Mouse (Mus musculus) cerebellum, postnatal 10 days (tissue): Measurements from ENCODE around the gene Slc8a1.

Experiments used
- DNase-seq, 2 experiments: peaks; one replicate each; pipeline ENCODE4 v3.0.0; 2021; ENCODE audit warnings: mixed read lengths in 2 of 2

Gene Slc8a1

DNA sequence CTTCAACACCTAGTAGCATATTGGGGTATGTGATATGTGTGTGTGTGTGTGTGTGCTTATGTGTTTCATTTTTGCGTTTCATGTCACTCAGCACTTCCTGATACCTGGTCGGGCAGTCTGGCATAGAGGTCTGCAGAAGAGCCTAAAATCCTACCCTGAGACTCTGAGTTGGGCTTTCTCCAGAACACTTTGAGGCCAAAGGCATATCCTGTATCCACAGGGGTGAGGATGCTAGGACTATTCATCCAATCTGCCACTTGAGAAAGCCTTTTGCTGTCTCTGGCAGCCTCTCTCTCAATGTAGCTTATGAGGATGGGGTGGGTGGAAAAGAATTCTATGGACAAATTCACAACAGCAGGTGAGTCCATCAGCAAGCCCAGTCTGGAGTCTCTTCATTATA is 234.1 kb downstream of the Slc8a1 start:
- DNase-seq, result peak; percentile 82 to 83

- DNase-seq, result peak; percentile 89 to 94
Measured at GRCm38 (mm10) chr17:81502732-81503131, 235.4 kb downstream of the Slc8a1 start.

GRCm38 (mm10) chr17:81500686-81501407 is 237.3 kb downstream of the Slc8a1 start:
- DNase-seq, result peak; percentile 27 to 45

- no peak for DNase-seq
Measured at GRCm38 (mm10) chr17:81497919-81498318, 240.3 kb downstream of the Slc8a1 start.

GRCm38 (mm10) chr17:81496616-81497015 is 241.6 kb downstream of the Slc8a1 start:
- DNase-seq, result peak in 1 of 2 experiments; percentile 73

- DNase-seq, result peak in 1 of 2 experiments; percentile 34
Measured at GRCm38 (mm10) chr17:81492216-81492865, 245.8 kb downstream of the Slc8a1 start.

DNA sequence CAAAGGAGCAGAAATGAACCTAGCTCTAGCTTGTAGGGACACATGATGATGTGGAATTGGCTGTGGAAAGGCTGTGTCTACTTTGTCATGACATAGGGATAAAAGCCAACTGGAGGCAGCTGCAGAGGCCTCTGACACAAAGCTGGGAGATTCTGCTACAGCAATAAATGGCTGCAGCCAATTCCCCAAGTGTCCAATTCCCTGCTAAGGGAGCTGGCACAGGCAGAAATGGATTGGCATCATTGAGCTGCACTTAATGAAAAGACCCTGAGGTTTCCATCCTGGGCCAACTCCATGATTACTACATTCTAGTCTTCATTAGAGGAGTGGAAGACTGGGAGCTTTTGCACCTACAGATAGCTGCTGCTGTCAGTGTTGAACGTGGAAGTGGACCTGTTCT is 251.8 kb downstream of the Slc8a1 start:
- peak; percentile 45 to 69 for DNase-seq

- DNase-seq, result peak; percentile 87
Measured at GRCm38 (mm10) chr17:81481843-81482490, 256.2 kb downstream of the Slc8a1 start.

GRCm38 (mm10) chr17:81480351-81481161 is 257.6 kb downstream of the Slc8a1 start:
- DNase-seq, result peak; percentile 65 to 77

GRCm38 (mm10) chr17:81479807-81480206 is 258.4 kb downstream of the Slc8a1 start:
- DNase-seq, result no peak

GRCm38 (mm10) chr17:81477420-81477819 is 260.8 kb downstream of the Slc8a1 start:
- peak in 1 of 2 experiments; percentile 31 for DNase-seq

GRCm38 (mm10) chr17:81473363-81473762 is 264.8 kb downstream of the Slc8a1 start:
- DNase-seq, result peak; percentile 50 to 51

DNA sequence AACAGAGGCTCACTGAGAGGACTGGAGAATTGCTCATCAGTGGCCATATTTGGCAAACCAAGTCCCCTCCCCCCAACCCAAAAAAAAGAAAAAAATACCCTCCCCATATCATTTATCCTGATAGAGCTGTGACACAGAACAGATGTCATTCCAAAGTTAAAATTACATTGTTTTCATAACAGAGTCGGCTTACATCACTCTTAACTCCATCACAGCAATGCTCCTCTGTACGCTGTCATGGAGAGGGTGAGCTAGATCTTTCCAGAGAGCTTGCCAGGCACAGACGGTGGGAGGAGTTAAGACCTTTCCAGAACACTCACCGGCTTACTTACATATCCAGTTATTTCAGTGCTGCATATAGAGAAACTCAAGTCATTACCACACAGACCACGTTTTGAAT is 269.2 kb downstream of the Slc8a1 start:
- DNase-seq, result peak; percentile 26 to 44

- no peak for DNase-seq
Measured at GRCm38 (mm10) chr17:81459379-81459778, 278.8 kb downstream of the Slc8a1 start.

DNA sequence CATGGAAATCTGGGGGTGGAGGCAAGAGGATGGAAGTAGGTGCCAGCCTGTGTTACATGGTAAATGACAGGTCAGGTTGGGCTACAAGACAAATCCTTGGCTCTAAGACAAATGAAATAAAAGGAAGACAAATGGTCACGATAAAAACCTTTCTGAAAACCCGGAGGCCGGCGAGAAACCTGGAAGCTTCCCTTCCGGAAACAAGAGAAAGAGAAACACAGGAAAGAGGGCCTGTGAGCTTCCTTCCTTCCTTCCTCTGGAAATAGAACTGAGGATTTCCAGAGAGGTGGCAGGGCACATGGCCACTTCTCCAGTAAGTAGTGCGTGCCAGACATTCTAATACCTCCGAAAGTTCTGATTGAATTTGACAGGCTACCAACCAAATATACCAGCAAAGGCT is 282.2 kb downstream of the Slc8a1 start:
- no peak for DNase-seq

- no peak for DNase-seq
Measured at GRCm38 (mm10) chr17:81455269-81455668, 282.9 kb downstream of the Slc8a1 start.

DNA sequence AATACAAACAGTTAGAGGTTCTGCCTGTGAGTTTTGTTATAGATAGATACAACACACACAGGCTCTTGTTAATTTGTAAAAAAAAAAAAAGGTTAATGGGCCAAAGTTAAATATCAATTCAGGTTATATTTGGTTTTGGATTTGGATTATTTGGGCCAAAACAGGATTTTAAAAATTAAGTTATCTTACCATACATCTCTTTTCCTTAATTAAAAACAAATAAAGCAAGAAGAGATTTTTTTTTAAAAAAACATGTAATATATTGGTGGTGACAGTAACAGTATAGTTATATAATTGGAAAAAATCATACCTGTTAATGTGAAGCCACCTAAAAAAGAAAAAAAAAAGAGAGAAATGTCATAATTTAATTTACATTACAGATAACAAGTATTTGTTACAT is 296.7 kb downstream of the Slc8a1 start, which contains the start of gene Gm11096:
TSS of gene Gm11096 (plus strand) at position 301 of the 400 bp plus-strand sequence.
- DNase-seq, result no peak

DNA sequence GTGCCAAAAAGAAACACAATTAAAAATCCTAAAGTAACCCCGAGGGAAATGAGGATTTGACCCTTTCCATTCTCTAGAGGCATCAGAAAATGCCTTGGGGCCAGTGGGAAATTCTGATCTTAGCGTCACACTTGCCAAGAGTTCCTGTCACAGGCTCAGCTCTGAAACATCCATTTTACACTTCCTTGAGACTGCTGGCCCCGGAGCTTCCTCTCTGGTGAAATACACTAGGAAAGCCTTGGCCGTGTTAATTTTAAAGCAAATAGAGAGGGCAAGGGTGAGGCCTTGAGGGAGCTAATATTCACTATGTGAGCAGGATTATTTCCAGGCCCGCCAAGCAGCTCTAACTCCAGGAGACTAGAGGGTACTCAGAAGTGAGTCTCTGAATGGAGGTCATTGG is 305.0 kb downstream of the Slc8a1 start:
- no peak for DNase-seq

GRCm38 (mm10) chr17:81432733-81433132 is 305.4 kb downstream of the Slc8a1 start:
- no peak for DNase-seq

GRCm38 (mm10) chr17:81427245-81427644 is 310.9 kb downstream of the Slc8a1 start:
- no peak for DNase-seq

- peak; percentile 57 to 66 for DNase-seq
Measured at GRCm38 (mm10) chr17:81424256-81424912, 313.8 kb downstream of the Slc8a1 start.

DNA sequence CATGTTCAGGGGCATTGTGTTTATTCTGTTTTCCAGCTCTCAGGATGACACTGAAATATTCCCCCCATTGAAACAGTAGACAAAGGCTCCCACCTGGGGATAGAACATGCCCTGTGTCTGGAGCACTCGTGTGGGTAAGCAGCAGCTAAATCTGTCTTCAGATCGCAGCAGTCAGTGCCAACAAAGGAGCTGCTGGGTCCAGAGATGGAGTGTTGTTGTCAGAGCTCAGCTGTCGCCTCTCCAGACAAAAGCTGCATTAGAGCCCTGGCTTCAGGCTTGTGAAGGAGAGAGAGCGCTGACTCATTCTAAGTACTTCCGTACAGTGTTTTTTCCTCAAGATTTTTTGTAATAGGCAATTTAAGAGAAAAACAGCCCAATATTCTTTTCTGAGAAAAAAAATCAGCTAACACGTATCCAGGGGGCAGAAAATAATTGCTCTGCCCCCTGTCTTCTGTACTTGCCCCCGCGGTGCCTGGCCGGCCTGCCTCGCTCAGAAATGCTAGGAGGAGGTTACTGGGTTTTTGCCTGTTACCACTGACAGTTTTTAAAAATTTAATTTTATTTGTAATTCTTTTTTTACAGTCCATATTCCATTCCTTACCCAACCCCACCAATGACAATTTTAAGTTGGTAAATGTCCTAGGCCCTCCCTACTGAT is 318.2 kb downstream of the Slc8a1 start:
- DNase-seq, result peak; percentile 50 to 57
